Mouse (Mus musculus) embryonic fibroblast, embryonic 13.5 days (primary cell): ENCODE results near the gene Ankrd33.

Experiments
- CTCF ChIP-seq: IDR thresholded peaks from 2 replicates; pipeline ENCODE4 v1.5.1; 2011; ENCODE audit warnings: mild to moderate bottlenecking, control low read depth, low read length, moderate library complexity, borderline replicate concordance; ENCODE audit not compliant: insufficient read depth
- POLR2A ChIP-seq: IDR thresholded peaks from 2 replicates; pipeline ENCODE4 v1.6.1; 2011; ENCODE audit warnings: low read depth, mild to moderate bottlenecking, control low read depth, low read length, moderate library complexity

DNA sequence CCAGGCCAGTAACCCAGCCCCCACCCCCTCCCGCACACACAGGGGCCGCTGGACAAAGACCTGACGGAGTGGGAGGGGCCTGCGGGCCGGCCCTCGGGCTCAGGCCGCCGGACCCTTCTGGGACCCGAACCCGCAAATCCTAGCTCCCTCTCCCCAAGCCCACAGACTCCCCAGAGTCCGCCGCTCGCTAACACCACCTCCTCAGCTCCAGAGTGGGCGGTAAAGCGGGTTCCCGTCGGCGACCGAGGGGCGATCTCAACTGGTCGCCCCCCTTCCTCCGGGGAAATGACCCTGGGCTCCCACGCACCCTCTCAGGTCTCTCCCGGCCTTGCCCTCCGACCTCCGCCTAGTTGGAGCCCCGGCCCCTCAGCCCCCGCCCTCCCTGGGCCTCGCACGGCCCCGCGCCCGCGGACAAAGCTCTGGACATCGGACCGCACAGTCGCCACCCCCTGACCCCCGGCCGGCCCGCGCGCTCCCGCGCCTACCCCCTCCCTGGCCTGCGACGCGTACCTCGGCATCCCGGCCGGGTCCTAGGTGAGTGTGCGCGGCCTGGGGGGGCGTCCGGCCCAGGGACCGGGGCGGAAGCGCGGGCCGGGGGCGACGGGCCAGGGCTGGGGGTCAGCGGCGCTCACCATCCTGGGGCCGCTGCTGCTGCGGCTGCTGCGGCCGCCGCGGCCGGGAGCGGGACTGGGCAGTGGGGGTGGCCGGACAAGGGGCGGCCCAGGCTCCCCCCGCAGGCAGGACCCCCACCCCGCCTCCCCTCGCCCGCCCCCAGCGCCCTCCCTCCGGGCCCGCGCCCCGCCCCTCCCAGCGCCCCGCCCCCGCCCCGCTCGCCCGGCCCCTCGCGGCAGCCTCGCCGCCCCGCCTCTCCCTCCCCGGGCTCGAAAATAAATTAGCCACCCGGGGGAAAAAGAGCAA lies 37.5 kb upstream of the Ankrd33 start, which contains the start of gene Fignl2:
- no peak for TF ChIP-seq CTCF
- TF ChIP-seq POLR2A, result no peak
